Mouse (Mus musculus) cerebellum, adult 2 months (tissue): ENCODE results near the gene Kctd20.

Experiments used
- CTCF ChIP-seq: fragments of 200-500 bp; IDR thresholded peaks from 2 replicates; pipeline ENCODE4 v1.5.1; 2011; ENCODE audit warnings: low read depth, mild to moderate bottlenecking, control low read depth, low read length, moderate library complexity, borderline replicate concordance; ENCODE audit not compliant: insufficient read depth
- POLR2A ChIP-seq: fragments of 200-500 bp; IDR thresholded peaks from 2 replicates; pipeline ENCODE4 v1.6.1; 2011; ENCODE audit warnings: low read length, control low read depth, borderline replicate concordance; ENCODE audit not compliant: insufficient read depth

GRCm38 (mm10) chr17:28960597-28960996 is 8.8 kb downstream of the Kctd20 start:
- TF ChIP-seq POLR2A (no peak), CTCF (no peak)
